Mouse (Mus musculus): Measurements from ENCODE around the gene Zfp651. TPM values are rescaled to one million over a fixed set of nuclear protein-coding genes. Genes with fewer than 3 reads are reported as not detected.

The Zfp651 gene
- 55.4 and 59.7 TPM in 2 replicates for total RNA-seq (2014; rRNA removed)
- polyA plus RNA-seq (2015; fragmentation: Nextera tagmentation; extraction: Ambion mirVana): 21.3 and 22.8 TPM in 2 replicates

DNA sequence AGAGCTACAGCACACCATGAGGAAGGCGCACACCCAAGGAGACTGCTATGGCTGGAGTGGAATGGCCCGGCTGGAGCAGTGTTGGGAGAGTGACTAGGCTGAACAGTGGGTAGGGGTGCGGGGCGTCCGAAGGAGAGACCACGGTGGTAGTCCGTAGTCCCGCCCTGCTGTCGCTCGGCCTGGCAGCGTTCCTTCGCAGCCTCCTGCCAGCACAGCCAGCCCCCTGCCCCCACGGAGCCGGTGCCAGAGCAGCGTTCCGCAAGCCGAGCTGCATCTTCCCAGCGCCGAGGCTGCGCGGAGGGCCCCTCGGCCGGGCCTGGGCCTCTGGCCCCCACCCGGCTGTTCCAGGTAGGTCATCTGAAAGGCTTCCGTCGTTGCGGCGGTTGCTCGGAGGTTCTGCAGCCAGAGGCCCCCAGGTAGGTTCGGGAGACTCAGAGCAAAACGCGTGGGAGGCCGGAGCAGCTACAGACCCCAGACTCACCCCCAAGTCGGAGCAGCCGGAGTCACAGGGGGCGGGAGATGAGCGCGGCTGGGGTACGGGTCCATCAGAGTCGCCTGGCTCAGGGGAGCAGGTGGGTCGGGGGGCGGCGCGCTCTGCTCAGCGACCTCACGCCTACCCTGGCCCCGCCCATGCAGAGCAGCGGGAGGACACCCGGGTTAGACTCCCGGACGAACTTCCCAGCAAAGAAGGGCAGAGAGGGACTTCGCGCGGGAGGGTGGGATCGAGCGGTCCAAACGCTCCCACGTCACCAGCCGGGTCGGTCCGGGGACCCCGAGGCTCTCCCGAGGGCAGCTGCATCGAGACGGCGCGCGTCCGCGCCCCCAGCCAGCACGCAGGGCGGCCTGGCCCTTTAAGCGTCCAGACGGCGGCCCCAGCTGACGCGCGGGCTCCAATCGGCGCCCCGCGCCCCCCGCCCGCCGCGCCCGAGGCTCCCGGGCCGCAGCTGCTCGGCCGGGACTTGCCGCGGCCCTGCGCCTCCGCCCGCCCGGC lies at the start of gene Zfp651:
Gene Zfp651, plus strand, starts transcription at position 240 of the 991 bp plus-strand sequence.
- peak; percentile 84 for ATAC-seq (ENCODE audit: low FRiP score)
- H3K9ac ChIP-seq (replicated peaks; ENCODE audit: low read length, poor library complexity, severe bottlenecking): peak within 1 kb of the TSS; percentile 97
- H3K36me3 ChIP-seq (ENCODE audit: insufficient read depth, low read length): peaks cover 39% of the 10 kb centered on the region
- H3K4me3 ChIP-seq (ENCODE audit: low read depth, low read length): peak within 1 kb of the TSS; percentile 92
- DNase-seq (ENCODE audit: low spot score): peak; percentile 88
- H3K4me1 ChIP-seq (ENCODE audit: insufficient read depth, low read length): peaks cover 7% of the 10 kb centered on the region
- WGBS: under 1% methylated on average over 67 of the region's 97 CpGs
- peak within 1 kb of the TSS; percentile 66 for H3K4me2 ChIP-seq (ENCODE audit: low read depth, low read length, poor library complexity, severe bottlenecking)
- H3K9me3 ChIP-seq (ENCODE audit: low read length): no peaks in the 10 kb centered on the region
- H3K27me3 ChIP-seq (ENCODE audit: insufficient read depth, low read length): no peaks in the 10 kb centered on the region
- TF ChIP-seq CTCF (IDR thresholded peaks at IDR 0.05): no peak
- peak within 1 kb of the TSS; percentile 65 for H3K27ac ChIP-seq (ENCODE audit: low read depth, low read length)

DNA sequence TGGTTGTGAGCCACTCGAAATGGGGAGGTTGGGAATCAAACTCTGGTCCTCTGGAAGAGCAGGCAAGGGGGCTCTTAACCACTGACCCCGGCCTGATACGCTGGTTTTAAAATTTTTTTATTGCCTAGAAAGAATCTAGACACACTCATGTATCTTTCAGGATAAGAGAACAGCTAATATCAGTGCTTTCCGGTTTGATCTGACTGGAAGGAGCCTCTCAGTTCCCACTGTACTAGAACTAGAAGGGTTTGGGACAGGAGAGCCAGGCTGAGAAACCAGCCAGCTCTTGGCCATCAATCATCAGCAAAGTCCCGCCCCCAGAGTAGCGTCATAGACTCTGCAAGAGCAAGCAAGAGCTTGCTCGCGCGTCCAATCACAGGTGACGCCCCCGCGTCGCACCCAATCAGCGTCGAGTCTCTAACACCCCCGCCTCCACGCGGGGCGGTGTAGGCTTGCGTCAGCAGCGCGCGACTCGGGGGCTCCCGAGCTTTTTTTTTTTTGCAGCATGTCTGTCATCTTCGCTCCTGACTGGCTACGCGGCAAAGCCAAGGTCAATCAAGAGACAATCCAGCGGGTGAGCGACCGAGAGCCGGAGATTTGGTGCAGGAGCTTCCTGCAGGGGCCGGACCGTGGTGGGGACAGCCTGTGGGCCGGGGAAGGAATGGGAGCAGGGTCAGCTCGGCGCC lies 49.1 kb upstream of the Zfp651 start, which contains the start of gene Ss18l2:
Gene Ss18l2, plus strand, starts transcription at position 432 of the 686 bp plus-strand sequence.
- TF ChIP-seq CTCF (IDR thresholded peaks at IDR 0.05): no peak
- H3K4me3 ChIP-seq (ENCODE audit: low read depth, low read length): peak within 1 kb of the TSS; percentile 89
- WGBS: 5% methylated on average over 37 of the region's 37 CpGs

DNA sequence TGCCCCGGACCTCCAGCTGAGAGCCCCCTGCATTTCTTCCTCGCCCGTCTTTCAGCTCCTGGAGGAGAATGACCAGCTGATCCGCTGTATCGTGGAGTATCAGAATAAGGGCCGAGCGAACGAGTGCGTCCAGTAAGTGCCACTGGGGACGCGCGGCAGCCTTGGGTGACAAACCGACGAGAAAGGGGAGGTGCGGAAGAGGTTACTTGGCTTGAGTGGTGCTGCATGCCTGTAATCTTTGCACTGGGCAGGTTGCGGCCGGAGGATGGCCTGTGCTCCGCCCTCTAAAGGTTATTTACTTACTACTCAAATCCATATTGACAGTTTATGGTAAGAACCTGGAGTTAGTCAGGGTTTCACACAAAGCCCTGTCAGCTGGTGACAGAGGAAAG lies 48.5 kb upstream of the Zfp651 start:
- peak overlapping the region; percentile 89 for H3K4me3 ChIP-seq (ENCODE audit: low read depth, low read length)
- peak overlapping the region; percentile 92 for H3K27ac ChIP-seq (ENCODE audit: low read depth, low read length)
- H3K9ac ChIP-seq (replicated peaks; ENCODE audit: low read length, poor library complexity, severe bottlenecking): peak overlapping the region; percentile 93
- DNase-seq (ENCODE audit: low spot score): no peak
- no peaks in the 10 kb centered on the region for H3K9me3 ChIP-seq (ENCODE audit: low read length)
- TF ChIP-seq CTCF (IDR thresholded peaks at IDR 0.05): no peak
- peaks cover 9% of the 10 kb centered on the region; the same call in 1 of the 2 replicates for H3K4me1 ChIP-seq (ENCODE audit: insufficient read depth, low read length)
- H3K36me3 ChIP-seq (ENCODE audit: insufficient read depth, low read length): no peaks in the 10 kb centered on the region; the same call in 1 of the 2 replicates
- ATAC-seq (ENCODE audit: low FRiP score): 0 out of 2 replicates have a peak, but pooled peaks have one; percentile 14
- under 1% methylated on average over 18 of the region's 18 CpGs for WGBS
- H3K27me3 ChIP-seq (ENCODE audit: insufficient read depth, low read length): peaks cover 3% of the 10 kb centered on the region; the same call in 1 of the 2 replicates
- peak overlapping the region; percentile 78 for H3K4me2 ChIP-seq (ENCODE audit: low read depth, low read length, poor library complexity, severe bottlenecking)

More for the DNA sequence above, 49.1 kb upstream of the Zfp651 start, which contains the start of gene Ss18l2:
- Histone ChIP-seq H3K4me2 (ENCODE audit: low read depth, low read length, poor library complexity, severe bottlenecking) (peak within 1 kb of the TSS; percentile 78), H3K9me3 (ENCODE audit: low read length) (no peaks in the 10 kb centered on the region), H3K36me3 (ENCODE audit: insufficient read depth, low read length) (no peaks in the 10 kb centered on the region; the same call in 1 of the 2 replicates), H3K4me1 (ENCODE audit: insufficient read depth, low read length) (peaks cover 11% of the 10 kb centered on the region; the same call in 1 of the 2 replicates), H3K9ac (replicated peaks; ENCODE audit: low read length, poor library complexity, severe bottlenecking) (peak within 1 kb of the TSS; percentile 93), H3K27ac (ENCODE audit: low read depth, low read length) (peak within 1 kb of the TSS; percentile 92), H3K27me3 (ENCODE audit: insufficient read depth, low read length) (peaks cover 3% of the 10 kb centered on the region; the same call in 1 of the 2 replicates)
- DNase-seq (ENCODE audit: low spot score) (peak; percentile 100), ATAC-seq (ENCODE audit: low FRiP score) (peak; percentile 100)

DNA sequence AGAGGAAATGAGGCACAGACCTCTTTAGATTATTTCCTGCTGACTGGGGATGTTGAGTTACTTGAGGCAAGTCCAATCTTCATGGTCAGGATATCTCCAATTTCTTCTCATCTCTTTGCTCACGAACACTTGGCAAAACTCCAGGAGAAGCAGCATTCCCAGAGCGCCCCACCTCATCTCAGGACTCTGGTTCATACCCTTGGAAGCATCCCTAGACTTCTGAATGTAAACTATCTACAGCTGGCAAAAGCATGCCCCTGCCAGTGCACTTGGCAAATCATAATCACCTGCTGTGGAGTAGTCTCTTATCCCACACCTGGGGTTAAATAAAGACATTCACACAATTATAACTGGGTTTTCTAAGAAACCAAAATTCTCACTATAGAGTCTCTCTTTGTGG lies 42.1 kb upstream of the Zfp651 start:
- no peak overlapping the region for H3K9ac ChIP-seq (replicated peaks; ENCODE audit: low read length, poor library complexity, severe bottlenecking)
- ATAC-seq (ENCODE audit: low FRiP score) (no peak), DNase-seq (ENCODE audit: low spot score) (no peak)
- H3K4me3 ChIP-seq (ENCODE audit: low read depth, low read length): no peak overlapping the region
- no peak overlapping the region for H3K4me2 ChIP-seq (ENCODE audit: low read depth, low read length, poor library complexity, severe bottlenecking)
- no peak overlapping the region for H3K27ac ChIP-seq (ENCODE audit: low read depth, low read length)
- no peaks in the 10 kb centered on the region; the same call in 1 of the 2 replicates for H3K36me3 ChIP-seq (ENCODE audit: insufficient read depth, low read length)
- no peaks in the 10 kb centered on the region for H3K27me3 ChIP-seq (ENCODE audit: insufficient read depth, low read length)
- TF ChIP-seq CTCF (IDR thresholded peaks at IDR 0.05): no peak
- peaks cover 6% of the 10 kb centered on the region; the same call in 1 of the 2 replicates for H3K4me1 ChIP-seq (ENCODE audit: insufficient read depth, low read length)
- 89% methylated on average over 2 of the region's 2 CpGs for WGBS
- H3K9me3 ChIP-seq (ENCODE audit: low read length): no peaks in the 10 kb centered on the region

DNA sequence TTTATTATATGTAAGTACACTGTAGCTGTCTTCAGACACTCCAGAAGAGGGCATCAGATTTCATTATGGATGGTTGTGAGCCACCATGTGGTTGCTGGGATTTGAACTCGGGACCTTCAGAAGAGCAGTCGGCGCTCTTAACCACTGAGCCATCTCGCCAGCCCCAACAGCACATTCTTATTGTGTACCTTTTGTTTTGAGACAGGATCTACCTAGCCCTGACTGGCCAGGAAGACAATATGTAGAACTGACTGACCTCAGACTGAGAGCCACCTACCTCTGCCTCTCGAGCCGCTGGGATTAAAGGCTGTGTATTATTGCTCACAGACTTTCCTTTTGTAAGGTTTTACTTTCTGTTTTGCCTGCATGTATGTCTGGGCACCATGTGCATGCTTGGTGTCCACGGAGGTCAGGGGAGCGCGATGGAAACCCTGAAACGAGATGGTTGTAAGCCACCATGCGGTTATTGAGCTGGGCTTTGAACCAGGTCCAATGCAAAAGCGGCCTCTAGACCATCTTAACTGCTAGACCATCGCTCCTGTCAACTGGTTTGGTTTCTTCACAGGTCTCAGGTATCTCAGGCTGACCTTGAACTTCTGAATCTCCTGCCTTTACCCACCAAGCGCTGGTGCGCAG lies 40.9 kb upstream of the Zfp651 start:
- Histone ChIP-seq H3K27me3 (ENCODE audit: insufficient read depth, low read length) (no peaks in the 10 kb centered on the region), H3K4me1 (ENCODE audit: insufficient read depth, low read length) (peaks cover 6% of the 10 kb centered on the region; the same call in 1 of the 2 replicates), H3K36me3 (ENCODE audit: insufficient read depth, low read length) (no peaks in the 10 kb centered on the region; the same call in 1 of the 2 replicates), H3K4me2 (ENCODE audit: low read depth, low read length, poor library complexity, severe bottlenecking) (peak overlapping the region; percentile 48), H3K9me3 (ENCODE audit: low read length) (no peaks in the 10 kb centered on the region), H3K9ac (replicated peaks; ENCODE audit: low read length, poor library complexity, severe bottlenecking) (peak overlapping the region; percentile 61), H3K4me3 (ENCODE audit: low read depth, low read length) (peak overlapping the region; percentile 94), H3K27ac (ENCODE audit: low read depth, low read length) (peak overlapping the region; percentile 89)
- 71% methylated on average over 15 of the region's 15 CpGs for WGBS
- ATAC-seq (ENCODE audit: low FRiP score) (peak; percentile 7), DNase-seq (ENCODE audit: low spot score) (no peak)
- TF ChIP-seq CTCF (IDR thresholded peaks at IDR 0.05): no peak

All from midbrain, postnatal 0 days (tissue).